Mouse (Mus musculus): ENCODE results near the gene Pcp2. TPM values are rescaled to one million over a fixed set of nuclear protein-coding genes. Genes with fewer than 3 reads are reported as not detected.
"Not testable (repeated sequence)": the region's sequence is repeated elsewhere in the genome, so short reads cannot be mapped to it uniquely, and the experiment has no call there.

Gene Pcp2
- total RNA-seq, 1 experiment = 0.89 TPM

DNA sequence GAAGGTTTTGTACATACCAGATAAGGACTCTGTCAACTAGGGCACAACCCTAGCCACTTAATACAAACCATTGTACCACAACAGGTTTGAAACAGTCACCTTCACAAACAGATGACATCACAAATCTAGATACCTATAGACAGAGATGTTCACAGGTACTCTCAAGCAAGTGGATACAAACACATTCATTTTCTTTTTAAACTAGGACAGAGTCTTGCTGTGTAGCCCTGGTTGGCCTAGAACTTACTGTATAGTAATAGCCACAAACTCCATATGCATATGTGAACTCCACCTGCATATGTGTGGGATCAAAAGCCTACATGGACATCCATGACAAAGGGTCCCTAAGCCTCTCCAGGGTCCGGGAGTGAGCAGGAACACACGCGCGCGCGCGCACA, 38.4 kb downstream of the Pcp2 start, which contains the start of gene Camsap3:
Gene Camsap3 (plus strand): TSS at position 301 of the 398 bp plus-strand sequence.
- in situ Hi-C loops (cut with MboI; ENCODE audit: low sequenced_read_pairs in 2 of 2, unreplicated experiment in 2 of 2) = no loop called here
- Histone ChIP-seq H3K4me1 (ENCODE audit: control insufficient read depth in 2 of 2, insufficient read depth in 2 of 2, low read length in 2 of 2, poor library complexity in 1 of 2) (0 out of 4 replicates have a peak, but pooled peaks cover 0 to 2% of the 10 kb centered on the region in 2 experiments), H3K36me3 (ENCODE audit: control insufficient read depth, insufficient read depth, low read length, poor library complexity, severe bottlenecking) (no peaks in the 10 kb centered on the region), H3K4me3 (ENCODE audit: insufficient read depth in 1 of 2, low read depth in 1 of 2, low read length in 2 of 2, poor library complexity in 1 of 2, severe bottlenecking in 1 of 2) (peak within 1 kb of the TSS; percentile 80 to 90), H3K9me3 (ENCODE audit: control insufficient read depth, insufficient read depth, low read depth, low read length) (no peaks in the 10 kb centered on the region), H3K27ac (ENCODE audit: insufficient read depth, low read depth, low read length, poor library complexity, severe bottlenecking) (peak within 1 kb of the TSS; percentile 59; the same call in 1 of the 2 replicates), H3K9ac (ENCODE audit: insufficient read depth, low read depth, low read length, poor library complexity, severe bottlenecking) (peak within 1 kb of the TSS; percentile 88)
- TF ChIP-seq ZC3H11A (IDR thresholded peaks at IDR 0.05; ENCODE audit: borderline replicate concordance, low read depth, low read length) (no peak), HCFC1 (IDR thresholded peaks at IDR 0.05; ENCODE audit: borderline replicate concordance, insufficient read depth, low read length) (no peak), MAFK (IDR thresholded peaks at IDR 0.05; ENCODE audit: insufficient read depth, low read depth, low read length) (no peak), CHD2 (IDR thresholded peaks at IDR 0.05; ENCODE audit: low read depth, low read length) (no peak), ZNF384 (IDR thresholded peaks at IDR 0.05; ENCODE audit: low read depth, low read length) (no peak)
- DNase-seq (ENCODE audit: low read depth, low spot score) = no peak

DNA sequence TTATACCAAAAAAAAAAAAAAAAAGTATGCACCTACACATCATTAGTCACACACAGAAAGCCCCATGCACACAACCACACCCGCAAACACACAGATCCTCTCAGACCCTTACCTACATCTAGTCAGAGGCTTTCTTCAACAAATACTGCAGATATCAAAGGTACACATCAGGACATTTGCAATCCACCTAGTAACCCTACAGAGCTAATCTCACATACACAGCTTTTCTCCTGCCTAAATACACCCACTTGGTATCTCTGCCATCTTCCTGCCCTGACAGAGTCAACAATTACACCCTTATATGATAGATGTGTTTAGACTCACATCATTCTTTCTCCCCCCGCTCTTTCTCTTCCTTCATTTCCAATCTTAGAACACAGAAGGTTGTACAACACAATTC, 38.9 kb downstream of the Pcp2 start:
- in situ Hi-C loops (cut with MboI; ENCODE audit: low sequenced_read_pairs in 2 of 2, unreplicated experiment in 2 of 2) = no loop called here
- no peak overlapping the region for H3K9ac ChIP-seq (ENCODE audit: insufficient read depth, low read depth, low read length, poor library complexity, severe bottlenecking)
- TF ChIP-seq MAFK (IDR thresholded peaks at IDR 0.05; ENCODE audit: insufficient read depth, low read depth, low read length) (no peak), ZNF384 (IDR thresholded peaks at IDR 0.05; ENCODE audit: low read depth, low read length) (no peak), ZC3H11A (IDR thresholded peaks at IDR 0.05; ENCODE audit: borderline replicate concordance, low read depth, low read length) (no peak)
- no peaks in the 10 kb centered on the region for H3K9me3 ChIP-seq (ENCODE audit: control insufficient read depth, insufficient read depth, low read depth, low read length)
- H3K27ac ChIP-seq (ENCODE audit: insufficient read depth, low read depth, low read length, poor library complexity, severe bottlenecking) = no peak overlapping the region
- no peaks in the 10 kb centered on the region for H3K36me3 ChIP-seq (ENCODE audit: control insufficient read depth, insufficient read depth, low read length, poor library complexity, severe bottlenecking)
- H3K4me1 ChIP-seq (ENCODE audit: control insufficient read depth in 2 of 2, insufficient read depth in 2 of 2, low read length in 2 of 2, poor library complexity in 1 of 2) = 0 out of 4 replicates have a peak, but pooled peaks cover 0 to 2% of the 10 kb centered on the region in 2 experiments
- no peak for DNase-seq (ENCODE audit: low read depth, low spot score)
- no peak overlapping the region for H3K4me3 ChIP-seq (ENCODE audit: insufficient read depth in 1 of 2, low read depth in 1 of 2, low read length in 2 of 2, poor library complexity in 1 of 2, severe bottlenecking in 1 of 2)

DNA sequence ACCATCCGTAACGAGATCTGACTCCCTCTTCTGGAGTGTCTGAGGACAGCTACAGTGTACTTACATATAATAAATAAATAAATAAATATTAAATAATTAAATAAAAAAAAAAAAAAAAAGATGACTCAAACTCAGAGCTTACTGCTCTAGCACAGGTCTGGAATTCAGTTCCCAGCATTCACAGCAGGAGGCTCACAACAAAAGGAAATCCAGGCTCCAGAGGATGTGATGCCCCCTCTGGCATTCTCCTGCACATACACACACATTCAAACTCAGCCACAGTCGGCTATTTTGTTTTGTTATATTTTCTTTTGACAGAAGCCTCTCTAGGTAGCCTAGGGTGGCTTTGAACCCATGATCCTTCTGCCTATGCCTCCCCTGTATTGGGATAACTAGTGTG, 43.4 kb downstream of the Pcp2 start:
- H3K9ac ChIP-seq (ENCODE audit: insufficient read depth, low read depth, low read length, poor library complexity, severe bottlenecking); H3K27ac ChIP-seq (ENCODE audit: insufficient read depth, low read depth, low read length, poor library complexity, severe bottlenecking); H3K9me3 ChIP-seq (ENCODE audit: control insufficient read depth, insufficient read depth, low read depth, low read length); H3K36me3 ChIP-seq (ENCODE audit: control insufficient read depth, insufficient read depth, low read length, poor library complexity, severe bottlenecking); H3K4me3 ChIP-seq (ENCODE audit: insufficient read depth in 1 of 2, low read depth in 1 of 2, low read length in 2 of 2, poor library complexity in 1 of 2, severe bottlenecking in 1 of 2); in situ Hi-C loops (cut with MboI; ENCODE audit: low sequenced_read_pairs in 2 of 2, unreplicated experiment in 2 of 2); DNase-seq (ENCODE audit: low read depth, low spot score): not testable (repeated sequence)
- peaks cover 0 to 12% of the 10 kb centered on the region in 2 experiments; a peak in 1 of 4 replicates for H3K4me1 ChIP-seq (ENCODE audit: control insufficient read depth in 2 of 2, insufficient read depth in 2 of 2, low read length in 2 of 2, poor library complexity in 1 of 2)

DNA sequence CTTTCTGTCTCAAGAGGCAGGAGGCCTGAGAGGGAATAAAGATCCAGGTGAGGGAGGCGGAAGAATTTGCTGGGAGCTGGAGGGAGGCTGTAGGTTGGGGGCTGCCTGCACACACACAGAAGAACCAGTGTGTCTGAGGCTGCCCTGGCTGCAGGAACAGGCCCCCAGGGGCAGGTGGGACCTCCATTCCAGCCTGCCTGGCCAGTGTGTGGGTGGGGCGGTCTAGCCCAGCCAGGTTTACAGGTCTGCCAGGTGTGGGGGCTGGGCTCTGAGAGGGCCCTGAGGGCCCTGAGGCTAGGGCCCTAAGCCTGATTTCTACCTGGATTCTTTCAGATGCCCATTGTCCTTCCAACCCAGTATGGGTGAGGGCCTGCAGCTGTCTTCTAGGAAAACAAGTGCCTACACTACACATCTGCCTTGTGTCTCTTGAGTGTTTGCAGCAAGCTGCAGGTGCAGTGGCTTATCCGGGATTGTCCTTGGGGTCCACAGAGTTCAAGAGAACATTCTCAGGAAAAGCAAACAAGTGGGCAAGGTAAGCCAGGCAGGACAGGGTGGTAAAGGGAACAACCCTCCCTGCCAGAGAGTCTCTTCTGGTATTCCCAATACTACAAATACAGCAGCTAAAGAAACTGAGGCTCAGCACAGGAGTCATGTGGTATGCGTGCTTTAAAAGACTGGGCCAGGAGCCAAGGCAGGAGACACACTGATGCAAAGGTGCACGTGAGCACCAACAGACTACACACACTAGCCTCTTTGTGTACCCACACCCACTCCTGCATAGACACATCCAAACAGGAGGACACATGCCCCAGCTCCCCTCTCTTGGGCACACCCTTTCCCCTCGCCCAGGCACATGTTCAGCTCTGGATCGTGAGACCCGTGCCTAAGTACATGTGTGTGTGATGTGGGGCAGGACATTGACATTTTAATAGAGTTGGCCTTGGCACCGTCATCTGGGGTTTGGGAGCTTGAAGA, 45.7 kb downstream of the Pcp2 start:
- Histone ChIP-seq H3K4me3 (ENCODE audit: insufficient read depth in 1 of 2, low read depth in 1 of 2, low read length in 2 of 2, poor library complexity in 1 of 2, severe bottlenecking in 1 of 2) (peak overlapping the region in 1 of 2 experiments; percentile 5; a peak in 1 of 4 replicates), H3K9me3 (ENCODE audit: control insufficient read depth, insufficient read depth, low read depth, low read length) (no peaks in the 10 kb centered on the region), H3K27ac (ENCODE audit: insufficient read depth, low read depth, low read length, poor library complexity, severe bottlenecking) (peak overlapping the region; percentile 59; the same call in 1 of the 2 replicates), H3K9ac (ENCODE audit: insufficient read depth, low read depth, low read length, poor library complexity, severe bottlenecking) (peak overlapping the region; percentile 21; the same call in 1 of the 2 replicates), H3K36me3 (ENCODE audit: control insufficient read depth, insufficient read depth, low read length, poor library complexity, severe bottlenecking) (peaks cover 2% of the 10 kb centered on the region; the same call in 1 of the 2 replicates), H3K4me1 (ENCODE audit: control insufficient read depth in 2 of 2, insufficient read depth in 2 of 2, low read length in 2 of 2, poor library complexity in 1 of 2) (peaks cover 9 to 19% of the 10 kb centered on the region in 2 experiments)
- TF ChIP-seq MAFK (IDR thresholded peaks at IDR 0.05; ENCODE audit: insufficient read depth, low read depth, low read length) (no peak), ZC3H11A (IDR thresholded peaks at IDR 0.05; ENCODE audit: borderline replicate concordance, low read depth, low read length) (no peak), HCFC1 (IDR thresholded peaks at IDR 0.05; ENCODE audit: borderline replicate concordance, insufficient read depth, low read length) (no peak), ZNF384 (IDR thresholded peaks at IDR 0.05; ENCODE audit: low read depth, low read length) (no peak), CHD2 (IDR thresholded peaks at IDR 0.05; ENCODE audit: low read depth, low read length) (no peak)
- no peak for DNase-seq (ENCODE audit: low read depth, low spot score)
- in situ Hi-C loops (cut with MboI; ENCODE audit: low sequenced_read_pairs in 2 of 2, unreplicated experiment in 2 of 2) = no loop called here
